Comparison of ENCODE assay signal across 24 mouse cellular contexts in the genomic region with DNA sequence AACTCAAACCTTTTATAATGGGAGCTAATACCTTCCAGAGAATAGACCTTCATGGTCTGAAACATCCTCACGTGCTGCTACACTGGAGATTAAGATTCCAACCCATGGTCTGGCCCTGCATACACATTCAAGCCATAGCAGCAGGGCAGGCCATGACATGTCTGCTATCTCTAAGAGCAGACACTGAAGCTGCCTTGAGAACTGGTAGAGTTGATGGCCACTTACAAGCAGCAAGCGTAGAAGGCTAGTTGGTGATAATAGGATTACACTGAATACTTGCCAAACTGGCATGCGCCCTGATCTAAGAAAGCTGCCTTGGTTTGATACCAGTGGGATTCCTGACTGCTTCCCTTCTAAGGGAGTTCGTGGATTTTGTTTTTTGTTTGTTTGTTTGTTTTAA. TPM values are rescaled to one million over a fixed set of nuclear protein-coding genes. Genes with fewer than 3 reads are reported as not detected.
A peak's percentile ranks its signal among the peaks of the same experiment; 100 is the strongest.
DNase-seq lines count a peak whose midpoint lies in the region; ATAC-seq lines count a peak whose summit lies in the region.
"Had no signal": no experiment of that assay in that cellular context is flagged by ENCODE, and none has a peak within 500 bp of the region (broad histone marks: within the 10 kb centered on the region; RNA-seq: fewer than 3 reads in every experiment).

No protein-coding gene starts in this region.

- no peaks in the 10 kb centered on the region for H3K27me3 ChIP-seq in liver, embryonic 13.5 days
- no peaks in the 10 kb centered on the region for H3K27me3 ChIP-seq in forebrain, embryonic 12.5 days
- H3K27me3 ChIP-seq: heart, embryonic 15.5 days; limb, embryonic 12.5 days; midbrain, embryonic 13.5 days; neural tube, embryonic 13.5 days had no signal

- no peak overlapping the region; the same call in 1 of the 2 replicates for H3K27ac ChIP-seq in liver, embryonic 13.5 days
- no peak overlapping the region for H3K27ac ChIP-seq in forebrain, embryonic 12.5 days
- H3K27ac ChIP-seq: heart, embryonic 15.5 days; hindbrain, embryonic 10.5 days; limb, embryonic 12.5 days; macrophage; midbrain, embryonic 13.5 days; neural tube, embryonic 13.5 days had no signal

- peak; percentile 94 for ATAC-seq in liver, embryonic 13.5 days (ENCODE audit: low read depth)
- no peak for ATAC-seq in forebrain, embryonic 12.5 days (ENCODE audit: low FRiP score)
- ATAC-seq: midbrain, embryonic 13.5 days had no signal

- H3K36me3 ChIP-seq in liver, embryonic 13.5 days, result no peaks in the 10 kb centered on the region
- no peaks in the 10 kb centered on the region for H3K36me3 ChIP-seq in forebrain, embryonic 12.5 days (replicated peaks)
- H3K36me3 ChIP-seq: heart, embryonic 15.5 days; limb, embryonic 12.5 days; midbrain, embryonic 13.5 days; neural tube, embryonic 13.5 days had no signal

- no peak overlapping the region for H3K4me2 ChIP-seq in liver, embryonic 13.5 days
- H3K4me2 ChIP-seq in forebrain, embryonic 12.5 days, result no peak overlapping the region
- H3K4me2 ChIP-seq: heart, embryonic 15.5 days; limb, embryonic 12.5 days; midbrain, embryonic 13.5 days; neural tube, embryonic 13.5 days had no signal

- no peak overlapping the region for H3K4me3 ChIP-seq in liver, embryonic 13.5 days (replicated peaks)
- H3K4me3 ChIP-seq in forebrain, embryonic 12.5 days (replicated peaks), result no peak overlapping the region
- H3K4me3 ChIP-seq: heart, embryonic 15.5 days; hindbrain, embryonic 10.5 days; limb, embryonic 12.5 days; midbrain, embryonic 13.5 days; neural tube, embryonic 13.5 days had no signal

- H3K9me3 ChIP-seq in liver, embryonic 13.5 days (replicated peaks), result no peaks in the 10 kb centered on the region
- H3K9me3 ChIP-seq in forebrain, embryonic 12.5 days, result no peaks in the 10 kb centered on the region
- H3K9me3 ChIP-seq: heart, embryonic 15.5 days; hindbrain, embryonic 10.5 days; limb, embryonic 12.5 days; neural tube, embryonic 13.5 days had no signal

- 0 out of 2 replicates have a peak overlapping the region, but pooled peaks have one; percentile 15 for H3K9ac ChIP-seq in liver, embryonic 13.5 days
- H3K9ac ChIP-seq in forebrain, embryonic 12.5 days, result no peak overlapping the region
- H3K9ac ChIP-seq: heart, embryonic 15.5 days; limb, embryonic 12.5 days; midbrain, embryonic 13.5 days; neural tube, embryonic 13.5 days had no signal

- 15% methylated on average over 4 of the region's 4 CpGs for WGBS in liver, embryonic 13.5 days (ENCODE audit: insufficient replicate concordance)
- 87% methylated on average over 4 of the region's 4 CpGs for WGBS in forebrain, embryonic 12.5 days

- DNase-seq in cerebellum, postnatal 10 days, result peak; percentile 37 to 45
- DNase-seq in cerebellum, postnatal 4 days (ENCODE audit: low spot score in 2 of 2), result no peak
- DNase-seq in urinary bladder, postnatal 14 days (ENCODE audit: low spot score), result peak; percentile 4
- DNase-seq in urinary bladder, postnatal 10 days (ENCODE audit: low spot score), result no peak
- peak; percentile 40 for DNase-seq in liver, embryonic 13.5 days
- DNase-seq in layer of hippocampus, adult 9-10 months (ENCODE audit: low spot score), result no peak
- no peak for DNase-seq in ovary, postnatal 10 days (ENCODE audit: low spot score)
- DNase-seq: adrenal gland, postnatal 25 days; cerebellum, adult 9-10 months; gastrocnemius, postnatal 10 days; heart, adult 18-20 months; kidney, adult 2 months; kidney, postnatal 14 days; layer of hippocampus, adult 9-11 months; right cerebral cortex, postnatal 14 days; spleen, adult 18-20 months; thymus, postnatal 36 days had no signal

- peaks cover 43% of the 10 kb centered on the region for H3K4me1 ChIP-seq in liver, embryonic 13.5 days (replicated peaks)
- no peaks in the 10 kb centered on the region for H3K4me1 ChIP-seq in forebrain, embryonic 12.5 days
- H3K4me1 ChIP-seq: hindbrain, embryonic 10.5 days; limb, embryonic 12.5 days; midbrain, embryonic 13.5 days; neural tube, embryonic 13.5 days had no signal

RNA-seq across cellular contexts. Expression of gene B3gnt2, which starts 53.0 kb away (rescaled TPM):
- 4.8 TPM in 2 replicates for polyA plus RNA-seq in liver, embryonic 13.5 days (2015; fragmentation: Nextera tagmentation; extraction: Ambion mirVana)
- 2.6 and 3.5 TPM in 2 replicates for polyA plus RNA-seq in forebrain, embryonic 12.5 days (2016; fragmentation: Nextera tagmentation; extraction: Ambion mirVana)

RNA-seq across cellular contexts. Expression of gene Zrsr1, which starts 58.1 kb away (rescaled TPM):
- polyA plus RNA-seq in liver, embryonic 13.5 days (2015; fragmentation: Nextera tagmentation; extraction: Ambion mirVana), result 2.2 and 2.8 TPM in 2 replicates
- 4.2 and 5.4 TPM in 2 replicates for polyA plus RNA-seq in forebrain, embryonic 12.5 days (2016; fragmentation: Nextera tagmentation; extraction: Ambion mirVana)

Comparison
In these comparisons a context has a peak if more than half of its experiments do, and no peak if none do; other contexts are left out.
1. DNase-seq: peak in cerebellum, postnatal 10 days (2 of 2), urinary bladder, postnatal 14 days (single experiment) and liver, embryonic 13.5 days (single experiment); none in cerebellum, postnatal 4 days (0 of 2), urinary bladder, postnatal 10 days (single experiment), layer of hippocampus, adult 9-10 months (single experiment) and ovary, postnatal 10 days (single experiment).